ENCODE assay signal across 36 mouse cellular contexts in the genomic region with DNA sequence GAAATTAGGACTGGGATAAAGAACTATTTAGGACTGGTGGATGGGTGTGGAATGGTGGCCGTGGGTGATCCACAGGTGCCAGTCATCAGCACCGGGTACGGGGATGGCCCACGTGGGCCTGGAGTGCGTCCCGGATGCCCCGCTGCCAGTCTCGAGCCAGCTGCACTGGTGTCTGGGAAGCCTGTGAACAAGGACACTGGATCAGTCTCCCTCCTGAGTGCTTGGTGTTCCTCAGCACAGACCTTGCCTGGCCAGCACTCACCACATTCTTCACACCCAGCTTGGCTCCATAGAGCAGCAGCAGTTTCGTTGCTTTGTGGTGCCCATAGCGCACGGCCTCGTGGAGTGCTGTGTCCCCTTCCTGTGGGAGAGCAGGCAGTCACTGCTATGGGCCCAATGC. TPM values are rescaled to one million over a fixed set of nuclear protein-coding genes. Genes with fewer than 3 reads are reported as not detected.
A peak's percentile ranks its signal among the peaks of the same experiment; 100 is the strongest.
DNase-seq lines count a peak whose midpoint lies in the region; ATAC-seq and TF ChIP-seq lines count a peak whose summit lies in the region.
"Had no signal": no experiment of that assay in that cellular context is flagged by ENCODE, and none has a peak within 500 bp of the region (broad histone marks: within the 10 kb centered on the region; RNA-seq: fewer than 3 reads in every experiment).

No protein-coding gene starts in this region.

- H3K27ac ChIP-seq in gastrocnemius, adult 2 months, result peak overlapping the region; percentile 91
- 0 out of 2 replicates have a peak overlapping the region, but pooled peaks have one; percentile 6 for H3K27ac ChIP-seq in heart, embryonic 12.5 days (ENCODE audit: poor library complexity, severe bottlenecking)
- H3K27ac ChIP-seq: kidney, postnatal 0 days; limb, embryonic 15.5 days; liver, embryonic 13.5 days; neural tube, embryonic 15.5 days had no signal

- no peaks in the 10 kb centered on the region for H3K27me3 ChIP-seq in heart, embryonic 12.5 days (replicated peaks)
- H3K27me3 ChIP-seq in megakaryocyte, embryonic 14.5 days (replicated peaks), result no peaks in the 10 kb centered on the region
- H3K27me3 ChIP-seq: forebrain, embryonic 12.5 days; limb, embryonic 15.5 days; liver, embryonic 13.5 days; neural tube, embryonic 15.5 days had no signal

- intact Hi-C loops in gastrocnemius, adult 2 months (cut with DNase I), result no loop called here
- intact Hi-C loops in heart, postnatal 36 days (cut with DNase I), result no loop called here

- peaks cover 66% of the 10 kb centered on the region for H3K4me1 ChIP-seq in heart, embryonic 12.5 days (replicated peaks)
- peaks cover 10% of the 10 kb centered on the region; the same call in 1 of the 2 replicates for H3K4me1 ChIP-seq in megakaryocyte, embryonic 14.5 days
- H3K4me1 ChIP-seq: neural tube, embryonic 15.5 days had no signal

- peaks cover 26% of the 10 kb centered on the region for H3K36me3 ChIP-seq in heart, embryonic 12.5 days
- peaks cover 79% of the 10 kb centered on the region for H3K36me3 ChIP-seq in megakaryocyte, embryonic 14.5 days (replicated peaks; ENCODE audit: low read length)
- H3K36me3 ChIP-seq: liver, embryonic 13.5 days had no signal

- H3K4me2 ChIP-seq in heart, embryonic 12.5 days, result no peak overlapping the region
- H3K4me2 ChIP-seq: forebrain, embryonic 12.5 days; limb, embryonic 15.5 days; liver, embryonic 13.5 days; neural tube, embryonic 15.5 days had no signal

- TF ChIP-seq CTCF in gastrocnemius, adult 2 months (IDR thresholded peaks at IDR 0.05), result no peak

- H3K9ac ChIP-seq in heart, embryonic 12.5 days, result no peak overlapping the region
- H3K9ac ChIP-seq: forebrain, embryonic 12.5 days; forebrain, postnatal 0 days; limb, embryonic 15.5 days; liver, embryonic 13.5 days; neural tube, embryonic 15.5 days had no signal

- H3K4me3 ChIP-seq in gastrocnemius, adult 2 months, result no peak overlapping the region; the same call in 1 of the 2 replicates
- no peak overlapping the region for H3K4me3 ChIP-seq in heart, embryonic 12.5 days
- peak overlapping the region; percentile 31 for H3K4me3 ChIP-seq in megakaryocyte, embryonic 14.5 days (replicated peaks)
- H3K4me3 ChIP-seq: erythroblast, embryonic 14.5 days; forebrain, embryonic 12.5 days; limb, embryonic 10.5 days; limb, embryonic 15.5 days; liver, embryonic 13.5 days; neural tube, embryonic 15.5 days had no signal

- peak; percentile 68 for DNase-seq in gastrocnemius, adult 2 months
- DNase-seq in gastrocnemius, postnatal 4 days (ENCODE audit: low spot score in 2 of 2), result no peak
- no peak for DNase-seq in heart, postnatal 36 days
- no peak for DNase-seq in kidney, postnatal 4 days
- no peak for DNase-seq in layer of hippocampus, adult 8-10 months (ENCODE audit: low spot score in 2 of 2)
- DNase-seq: adrenal gland, postnatal 36 days; cerebellum, adult 2 months; cerebellum, postnatal 14 days; forebrain, postnatal 0 days; kidney, adult 8-10 months; layer of hippocampus, adult 9-11 months; liver, embryonic 13.5 days; lung, adult 18-20 months; lung, postnatal 4 days; midbrain, embryonic 14.5 days; retina, postnatal 1 day; right cerebral cortex, postnatal 25 days; thymus, postnatal 14 days had no signal

- no peaks in the 10 kb centered on the region for H3K9me3 ChIP-seq in heart, embryonic 12.5 days (replicated peaks)
- H3K9me3 ChIP-seq in megakaryocyte, embryonic 14.5 days, result no peaks in the 10 kb centered on the region
- H3K9me3 ChIP-seq: forebrain, embryonic 12.5 days; limb, embryonic 10.5 days; limb, embryonic 15.5 days; liver, embryonic 13.5 days; neural tube, embryonic 15.5 days had no signal

- no peak for ATAC-seq in heart, embryonic 12.5 days (ENCODE audit: insufficient number of reproducible peaks, low FRiP score)
- ATAC-seq in megakaryocyte, adult 5-6 weeks (ENCODE audit: poor library complexity, severe bottlenecking), result no peak
- ATAC-seq: forebrain, postnatal 0 days; hindbrain, embryonic 16.5 days; lung, postnatal 0 days had no signal

- 63% methylated on average over 12 of the region's 12 CpGs for WGBS in heart, embryonic 12.5 days

RNA-seq across cellular contexts. Expression of gene Ankrd23, which starts 5.2 kb away (rescaled TPM):
- 1,000 to 10,000 TPM; 1,971 to 4,216 TPM for total RNA-seq in gastrocnemius, adult 2 months (2021)
- total RNA-seq in gastrocnemius, postnatal 4 days (2021), result 100 to 1,000 TPM; 129 to 140 TPM
- 14.9 and 16.8 TPM in 2 replicates for polyA plus RNA-seq in heart, embryonic 12.5 days (2016; fragmentation: Nextera tagmentation; extraction: Ambion mirVana)
- total RNA-seq in heart, postnatal 36 days (2021), result 100 to 1,000 TPM; 203 to 373 TPM
- 2.7 and 5.6 TPM in 2 replicates for polyA plus RNA-seq in megakaryocyte, embryonic 14.5 days (2012; ENCODE audit: insufficient read depth, low replicate concordance)
- total RNA-seq in megakaryocyte, adult 5-6 weeks (2015), result 2.3 and 2.4 TPM in 2 replicates
- 2.2 and 9.8 TPM in 2 replicates for total RNA-seq in megakaryocyte, adult 5-6 weeks (2017)
- total RNA-seq in layer of hippocampus, adult 8-10 months (2022), result 1 to 10 TPM; 3.7 to 7.7 (median 5.0) TPM

RNA-seq across cellular contexts. Expression of gene Gm42417, which starts 7.8 kb away (rescaled TPM):
- 1,000 to 10,000 TPM in 1 of 2 experiments, 100 to 1,000 TPM in 1; 819 to 1,877 TPM for total RNA-seq in gastrocnemius, adult 2 months (2021)
- total RNA-seq in gastrocnemius, postnatal 4 days (2021), result 10 to 100 TPM; 40.6 to 50.4 TPM
- 0.40 TPM in 1 of 2 replicates, not detected in the other for polyA plus RNA-seq in heart, embryonic 12.5 days (2016; fragmentation: Nextera tagmentation; extraction: Ambion mirVana)
- 100 to 1,000 TPM in 1 of 2 experiments, 10 to 100 TPM in 1; 93.9 to 209 TPM for total RNA-seq in heart, postnatal 36 days (2021)
- polyA plus RNA-seq in megakaryocyte, embryonic 14.5 days (2012; ENCODE audit: insufficient read depth, low replicate concordance), result not detected in 2 replicates
- total RNA-seq in megakaryocyte, adult 5-6 weeks (2015), result not detected in 2 replicates
- not detected in 2 replicates for total RNA-seq in megakaryocyte, adult 5-6 weeks (2017)
- total RNA-seq in layer of hippocampus, adult 8-10 months (2022), result under 1 TPM in 1 of 4 experiments, not detected in 3; 0.38 TPM
- total RNA-seq: adrenal gland, adult 18-20 months; monocyte, adult 5-6 weeks had no signal
- polyA plus RNA-seq: embryonic facial prominence, embryonic 14.5 days; erythroblast, embryonic 14.5 days; hindbrain, embryonic 11.5 days; intestine, embryonic 14.5 days; kidney, postnatal 0 days; large intestine, adult 2 months; liver, embryonic 13.5 days; midbrain, embryonic 14.5 days; stomach, embryonic 16.5 days had no signal

RNA-seq across cellular contexts. Expression of gene Ankrd39, which starts 15.8 kb away (rescaled TPM):
- 1 to 10 TPM; 7.2 to 9.3 TPM for total RNA-seq in gastrocnemius, adult 2 months (2021)
- total RNA-seq in gastrocnemius, postnatal 4 days (2021), result 10 to 100 TPM; 13.0 to 13.8 TPM
- polyA plus RNA-seq in heart, embryonic 12.5 days (2016; fragmentation: Nextera tagmentation; extraction: Ambion mirVana), result 23.1 and 24.4 TPM in 2 replicates
- 1 to 10 TPM; 7.3 to 7.8 TPM for total RNA-seq in heart, postnatal 36 days (2021)
- 7.9 and 10.2 TPM in 2 replicates for polyA plus RNA-seq in megakaryocyte, embryonic 14.5 days (2012; ENCODE audit: insufficient read depth, low replicate concordance)
- total RNA-seq in megakaryocyte, adult 5-6 weeks (2015), result 3.6 and 4.9 TPM in 2 replicates
- 2.2 and 2.9 TPM in 2 replicates for total RNA-seq in megakaryocyte, adult 5-6 weeks (2017)
- total RNA-seq in layer of hippocampus, adult 8-10 months (2022), result 10 to 100 TPM; 10.3 to 18.2 (median 13.2) TPM

RNA-seq across cellular contexts. Expression of gene Cnnm3, which starts 19.8 kb away (rescaled TPM):
- total RNA-seq in gastrocnemius, adult 2 months (2021), result 10 to 100 TPM in 1 of 2 experiments, 1 to 10 TPM in 1; 9.7 to 12.0 TPM
- 10 to 100 TPM; 25.3 to 26.6 TPM for total RNA-seq in gastrocnemius, postnatal 4 days (2021)
- 2.2 and 3.4 TPM in 2 replicates for polyA plus RNA-seq in heart, embryonic 12.5 days (2016; fragmentation: Nextera tagmentation; extraction: Ambion mirVana)
- total RNA-seq in heart, postnatal 36 days (2021), result 10 to 100 TPM; 16.0 to 19.2 TPM
- 9.6 and 10.5 TPM in 2 replicates for polyA plus RNA-seq in megakaryocyte, embryonic 14.5 days (2012; ENCODE audit: insufficient read depth, low replicate concordance)
- 14.4 and 15.1 TPM in 2 replicates for total RNA-seq in megakaryocyte, adult 5-6 weeks (2015)
- 6.8 and 11.1 TPM in 2 replicates for total RNA-seq in megakaryocyte, adult 5-6 weeks (2017)
- 10 to 100 TPM; 33.3 to 47.2 (median 35.7) TPM for total RNA-seq in layer of hippocampus, adult 8-10 months (2022)

RNA-seq across cellular contexts. Expression of gene Sema4c, which starts 26.7 kb away (rescaled TPM):
- 10 to 100 TPM in 1 of 2 experiments, 1 to 10 TPM in 1; 6.8 to 10.0 TPM for total RNA-seq in gastrocnemius, adult 2 months (2021)
- total RNA-seq in gastrocnemius, postnatal 4 days (2021), result 10 to 100 TPM; 26.0 to 27.1 TPM
- 11.9 and 13.3 TPM in 2 replicates for polyA plus RNA-seq in heart, embryonic 12.5 days (2016; fragmentation: Nextera tagmentation; extraction: Ambion mirVana)
- 10 to 100 TPM; 15.0 to 17.1 TPM for total RNA-seq in heart, postnatal 36 days (2021)
- 1.3 TPM in 1 of 2 replicates, not detected in the other for polyA plus RNA-seq in megakaryocyte, embryonic 14.5 days (2012; ENCODE audit: insufficient read depth, low replicate concordance)
- 1.5 and 2.1 TPM in 2 replicates for total RNA-seq in megakaryocyte, adult 5-6 weeks (2015)
- total RNA-seq in megakaryocyte, adult 5-6 weeks (2017), result 1.8 and 3.6 TPM in 2 replicates
- 10 to 100 TPM; 13.8 to 18.3 (median 15.1) TPM for total RNA-seq in layer of hippocampus, adult 8-10 months (2022)

Comparison
In these comparisons a context has a peak if more than half of its experiments do, and no peak if none do; other contexts are left out.
1. RNA of gene Ankrd23, which starts 5.2 kb away (total RNA-seq): 1,971 to 4,216 TPM in gastrocnemius, adult 2 months, 203 to 373 TPM in heart, postnatal 36 days and 129 to 140 TPM in gastrocnemius, postnatal 4 days; 3.7 to 7.7 TPM in layer of hippocampus, adult 8-10 months and 2.2 to 9.8 TPM in megakaryocyte, adult 5-6 weeks; every median in the first group is over 10 times any median in the second.
2. RNA of gene Gm42417, which starts 7.8 kb away (total RNA-seq): 819 to 1,877 TPM in gastrocnemius, adult 2 months, 93.9 to 209 TPM in heart, postnatal 36 days and 40.6 to 50.4 TPM in gastrocnemius, postnatal 4 days; not detected in megakaryocyte, adult 5-6 weeks and 0.38 TPM in layer of hippocampus, adult 8-10 months; every median in the first group is over 10 times any median in the second.